Mouse (Mus musculus): ENCODE results near the gene Skp2.

Skp2 gene

DNA sequence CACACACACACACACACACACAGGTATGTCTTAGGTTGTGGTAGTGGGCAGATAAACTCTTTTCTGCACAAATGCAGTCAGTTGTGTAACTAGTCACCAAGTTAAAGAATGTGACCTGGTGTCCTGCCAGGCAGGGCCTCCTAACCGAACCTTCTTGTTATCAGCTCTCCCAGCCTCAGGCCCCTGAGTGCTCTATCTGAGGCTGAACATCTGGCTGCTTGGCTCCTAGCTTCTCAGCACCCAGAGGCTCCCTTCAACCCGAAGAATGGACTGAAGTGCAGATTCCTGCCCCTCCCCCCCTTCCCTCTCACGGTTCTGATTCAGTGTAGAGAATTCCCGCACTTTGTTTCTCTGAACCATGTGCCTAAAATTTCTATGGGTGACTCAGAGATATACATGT, 80.6 kb downstream of the Skp2 start:
- no peak for ATAC-seq (ENCODE audit: low TSS enrichment)

DNA sequence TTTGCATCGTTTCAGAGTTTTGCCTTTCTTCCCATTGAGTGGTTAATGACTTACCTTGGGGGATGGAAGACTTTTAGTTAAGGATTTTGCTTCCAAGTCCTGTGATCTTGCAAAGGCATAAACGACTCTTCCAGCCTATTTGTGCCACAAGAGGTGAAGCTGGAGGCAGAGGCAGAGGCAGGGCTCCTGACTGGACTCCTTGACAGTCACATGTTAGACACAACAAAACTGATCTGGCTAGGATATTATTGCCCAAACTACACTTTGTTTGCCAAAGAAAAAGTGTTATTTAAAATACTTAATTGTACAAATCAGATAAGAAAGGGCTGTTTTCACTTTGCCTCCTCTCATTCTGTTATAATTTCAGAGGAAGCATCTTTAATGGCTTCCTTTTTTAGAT, 81.1 kb downstream of the Skp2 start:
- ATAC-seq (ENCODE audit: low TSS enrichment): no peak

DNA sequence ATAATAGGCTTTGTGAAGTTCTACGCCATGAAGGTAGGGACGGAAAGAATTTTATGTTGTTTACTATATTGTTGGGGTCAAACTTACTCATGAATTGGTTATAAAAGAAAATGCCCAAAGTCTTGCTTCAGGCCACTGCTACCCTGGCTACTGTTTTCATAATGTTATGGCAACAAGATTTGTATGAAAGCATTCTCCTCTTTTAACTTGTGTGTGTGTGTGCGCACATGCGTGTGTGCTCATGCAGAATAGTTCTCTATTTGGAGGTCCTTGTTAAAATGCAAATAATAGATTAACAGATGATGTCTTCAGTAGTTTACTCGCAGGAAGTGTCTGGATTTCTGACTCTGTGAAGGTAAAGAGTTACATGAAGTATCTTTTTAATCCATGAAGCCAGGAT, 81.5 kb downstream of the Skp2 start:
- no peak for ATAC-seq (ENCODE audit: low TSS enrichment)

DNA sequence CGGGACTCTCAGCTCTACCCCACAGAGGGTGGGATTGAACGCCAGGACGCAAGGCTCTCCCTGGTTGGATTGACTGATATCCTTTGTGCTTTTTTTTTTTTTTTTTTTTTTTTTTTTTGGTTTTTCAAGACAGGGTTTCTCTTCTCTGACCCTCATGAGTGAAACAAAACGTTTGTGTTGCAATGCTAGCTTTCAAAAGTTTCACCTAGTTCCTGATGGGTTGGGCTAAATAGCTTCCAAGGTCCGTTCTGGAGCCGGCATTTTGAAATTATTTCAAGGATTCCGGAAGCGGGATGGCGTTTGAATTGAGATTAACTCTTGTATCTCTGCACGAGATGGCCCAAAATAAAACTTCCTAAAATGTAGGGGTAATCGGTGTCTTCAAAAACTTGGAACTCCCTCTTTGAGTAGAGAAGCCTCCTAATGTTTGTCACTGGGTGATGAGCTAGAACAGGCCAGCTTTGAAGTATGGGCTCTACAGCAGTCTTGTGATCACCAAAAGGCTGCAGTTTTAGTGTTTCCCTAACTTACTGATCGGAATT, 82.1 kb downstream of the Skp2 start:
- ATAC-seq (ENCODE audit: low TSS enrichment): no peak

DNA sequence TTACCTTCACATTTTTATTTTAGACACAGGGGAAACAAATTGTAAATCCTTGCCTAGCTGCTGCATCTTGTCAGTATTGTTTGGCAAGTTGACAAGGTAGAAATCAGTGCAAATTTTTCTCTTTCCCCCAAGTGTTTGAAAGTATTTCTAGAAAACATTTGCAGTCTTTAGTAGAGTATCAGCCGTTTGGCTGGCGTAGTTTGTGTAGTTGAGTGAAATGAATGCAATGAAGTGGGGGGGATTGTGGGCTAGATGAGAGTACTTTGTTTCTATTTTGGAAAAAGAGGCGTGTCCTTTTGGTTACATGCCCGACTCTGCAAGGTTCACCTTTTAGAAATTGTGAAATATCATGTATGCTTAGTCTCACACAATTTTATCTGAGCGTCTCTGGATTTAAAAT, 82.6 kb downstream of the Skp2 start:
- ATAC-seq (ENCODE audit: low TSS enrichment): no peak

DNA sequence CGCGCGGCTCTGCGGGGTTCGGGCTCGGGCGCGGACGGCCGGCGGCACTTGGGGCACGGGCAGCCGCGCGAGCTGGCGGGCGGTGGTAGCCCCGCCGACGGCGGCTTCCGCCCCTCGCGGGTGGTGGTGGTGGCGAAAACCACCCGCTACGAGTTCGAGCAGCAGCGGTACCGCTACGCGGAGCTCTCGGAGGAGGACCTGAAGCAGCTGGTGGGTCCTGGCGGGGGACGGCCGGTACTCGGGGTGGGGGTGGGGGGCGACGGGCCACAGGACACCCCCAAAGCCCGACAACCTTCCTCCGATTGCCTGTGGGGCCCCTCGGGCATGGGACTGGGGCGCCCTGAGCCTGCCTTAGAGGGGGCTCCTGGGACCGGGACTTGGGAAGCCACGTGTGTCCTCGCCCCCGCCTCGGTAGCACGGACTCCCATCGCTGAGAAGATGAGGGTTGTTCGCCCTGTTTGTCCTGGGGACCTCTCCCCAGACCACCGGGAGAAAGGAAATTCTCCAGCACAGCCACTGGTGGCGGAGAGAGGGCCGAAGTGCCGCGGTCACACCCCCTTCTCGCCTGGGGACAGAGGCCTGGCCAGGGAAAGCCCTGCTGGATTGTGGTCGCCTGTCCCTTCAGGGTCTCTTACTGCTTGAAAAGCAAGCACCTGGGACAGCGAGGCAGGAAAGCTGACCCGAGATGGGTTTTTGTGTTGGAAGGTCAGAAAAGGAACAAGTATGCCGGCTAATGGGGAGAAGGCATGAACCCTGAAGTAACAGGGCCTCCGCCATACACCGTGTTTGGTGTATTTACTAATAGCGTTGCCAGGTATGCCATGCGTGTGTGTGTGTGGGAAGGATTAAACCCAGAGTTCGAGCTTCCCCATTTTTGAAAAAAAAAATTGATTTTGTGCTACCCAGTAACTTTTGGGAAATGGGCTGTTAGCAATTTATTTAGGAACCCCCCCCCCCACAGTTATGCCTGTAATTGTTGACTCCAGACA, 83.4 kb downstream of the Skp2 start:
- ATAC-seq (ENCODE audit: low TSS enrichment): peak; percentile 45

DNA sequence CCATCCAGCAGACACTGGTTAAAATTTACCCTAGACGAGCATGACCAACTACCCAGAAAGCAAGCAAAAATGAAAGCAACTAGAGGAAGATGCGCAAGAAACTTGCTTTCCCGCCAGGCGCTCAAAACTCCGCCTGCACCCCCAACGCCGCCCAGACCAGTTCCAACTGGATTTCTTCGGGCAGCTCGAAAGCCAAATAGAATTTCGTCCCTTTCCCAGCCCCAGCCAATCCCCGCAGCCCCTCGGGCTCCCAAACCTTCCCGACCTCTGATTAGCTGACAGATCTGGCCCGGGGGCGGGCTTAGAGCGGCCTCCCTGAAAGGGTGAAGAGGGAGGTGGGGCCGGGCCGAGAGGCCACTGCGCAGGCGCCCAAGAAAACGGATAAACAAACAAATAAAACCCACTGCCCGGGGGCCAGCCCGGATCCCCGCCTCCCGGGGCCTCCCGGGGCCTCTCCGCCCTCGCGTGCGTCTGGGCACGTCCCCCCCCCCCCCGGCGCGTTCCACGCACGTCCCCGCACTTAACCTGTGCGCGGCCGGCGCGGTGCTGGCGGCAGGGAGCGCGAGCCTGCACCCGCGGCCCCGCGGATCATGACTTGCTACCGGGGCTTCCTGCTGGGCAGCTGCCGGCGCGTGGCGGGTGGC, 84.2 kb downstream of the Skp2 start, which contains the start of gene Nadk2:
Gene Nadk2 (plus strand): TSS at position 349 of the 644 bp plus-strand sequence.
- peak; percentile 95 for ATAC-seq (ENCODE audit: low TSS enrichment)

DNA sequence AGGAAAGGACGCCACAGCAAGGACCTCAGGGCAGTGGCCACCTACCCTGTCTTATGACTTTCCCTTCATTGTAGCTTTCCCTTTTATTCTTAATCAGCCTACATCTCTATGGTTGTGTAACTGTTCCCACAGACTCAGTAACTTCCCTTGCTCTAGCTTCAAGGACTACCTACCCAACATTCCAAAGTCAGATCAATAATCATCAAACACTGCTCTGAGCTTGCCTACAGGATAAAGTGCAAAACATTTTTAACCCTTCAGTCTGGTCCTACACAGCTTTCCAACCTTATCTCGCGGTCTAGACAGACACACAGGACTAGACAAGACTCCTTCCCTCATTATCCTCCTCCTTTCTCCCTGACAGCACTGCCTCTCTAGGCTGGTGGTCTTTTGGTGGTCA, 84.9 kb downstream of the Skp2 start:
- no peak for ATAC-seq (ENCODE audit: low TSS enrichment)

DNA sequence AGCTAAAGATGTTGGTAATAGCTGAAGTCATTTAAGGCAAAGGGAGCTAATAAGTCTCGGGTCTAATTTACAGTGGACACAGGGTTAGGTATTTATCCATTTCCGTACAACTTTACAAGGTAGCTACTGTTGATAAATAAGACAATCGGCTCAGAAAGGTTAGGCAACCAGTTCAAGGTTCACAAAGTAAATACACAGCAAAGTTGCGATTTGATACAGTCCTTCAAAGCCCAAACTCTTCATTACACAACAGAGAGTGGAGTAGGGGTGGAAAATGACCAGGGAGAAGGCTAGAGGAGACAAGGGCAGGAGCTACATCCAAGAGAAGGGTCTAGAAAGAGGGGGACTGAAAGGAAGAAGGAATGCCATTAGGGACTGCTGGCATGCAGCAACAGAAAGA, 86.3 kb downstream of the Skp2 start:
- ATAC-seq (ENCODE audit: low TSS enrichment): no peak

Measured in frontal cortex, adult (tissue).